Mouse (Mus musculus) R1 (cell line): ENCODE results near the gene Ralgapa2.
A peak's percentile ranks its signal among the peaks of the same experiment; 100 is the strongest.

Experiments
- DNase-seq: peaks from one replicate; pipeline ENCODE4 v3.0.0-alpha.2; 2018; ENCODE audit warnings: low read depth, low spot score

The Ralgapa2 gene

GRCm38 (mm10) chr2:146307060-146307459, 205.1 kb downstream of the Ralgapa2 start:
- no peak for DNase-seq

- DNase-seq: peak; percentile 99
Observed at GRCm38 (mm10) chr2:146302094-146302699, 209.9 kb downstream of the Ralgapa2 start.

- no peak for DNase-seq
Observed at GRCm38 (mm10) chr2:146300500-146301020, 211.6 kb downstream of the Ralgapa2 start.

GRCm38 (mm10) chr2:146299841-146300460, 212.2 kb downstream of the Ralgapa2 start:
- DNase-seq: peak; percentile 57

- no peak for DNase-seq
Observed at GRCm38 (mm10) chr2:146293538-146293937, 218.6 kb downstream of the Ralgapa2 start.

GRCm38 (mm10) chr2:146290871-146291637, 221.1 kb downstream of the Ralgapa2 start:
- DNase-seq: peak; percentile 37

GRCm38 (mm10) chr2:146290366-146290765, 221.8 kb downstream of the Ralgapa2 start:
- no peak for DNase-seq

GRCm38 (mm10) chr2:146289394-146289793, 222.8 kb downstream of the Ralgapa2 start:
- no peak for DNase-seq

GRCm38 (mm10) chr2:146288326-146288725, 223.8 kb downstream of the Ralgapa2 start:
- no peak for DNase-seq

GRCm38 (mm10) chr2:146287531-146287930, 224.6 kb downstream of the Ralgapa2 start:
- DNase-seq: no peak

GRCm38 (mm10) chr2:146281346-146281745, 230.8 kb downstream of the Ralgapa2 start:
- no peak for DNase-seq

- DNase-seq: no peak
Observed at GRCm38 (mm10) chr2:146280921-146281274, 231.2 kb downstream of the Ralgapa2 start.

- no peak for DNase-seq
Observed at GRCm38 (mm10) chr2:146280221-146280920, 231.8 kb downstream of the Ralgapa2 start.

GRCm38 (mm10) chr2:146279430-146280220, 232.5 kb downstream of the Ralgapa2 start:
- no peak for DNase-seq

GRCm38 (mm10) chr2:146278381-146278780, 233.8 kb downstream of the Ralgapa2 start:
- no peak for DNase-seq

- no peak for DNase-seq
Observed at GRCm38 (mm10) chr2:146266539-146266938, 245.6 kb downstream of the Ralgapa2 start.

GRCm38 (mm10) chr2:146265045-146265444, 247.1 kb downstream of the Ralgapa2 start:
- DNase-seq: no peak

GRCm38 (mm10) chr2:146262966-146263365, 249.2 kb downstream of the Ralgapa2 start:
- DNase-seq: no peak

GRCm38 (mm10) chr2:146262215-146262614, 249.9 kb downstream of the Ralgapa2 start:
- DNase-seq: no peak

GRCm38 (mm10) chr2:146261146-146261545, 251.0 kb downstream of the Ralgapa2 start:
- DNase-seq: no peak
